Mouse (Mus musculus): Measurements from ENCODE around the gene Sox18.

- no peak for TF ChIP-seq CTCF (IDR thresholded peaks at IDR 0.05; ENCODE audit: extremely low read depth, insufficient read depth, insufficient read length, insufficient replicate concordance)
- TF ChIP-seq POLR2A (IDR thresholded peaks at IDR 0.05; ENCODE audit: low read depth, low read length) = no peak
These were observed 25.5 kb upstream of the Sox18 start for GRCm38 (mm10) chr2:181696801-181697420.
